Mouse (Mus musculus): ENCODE results near the gene Ankrd13d.

DNA sequence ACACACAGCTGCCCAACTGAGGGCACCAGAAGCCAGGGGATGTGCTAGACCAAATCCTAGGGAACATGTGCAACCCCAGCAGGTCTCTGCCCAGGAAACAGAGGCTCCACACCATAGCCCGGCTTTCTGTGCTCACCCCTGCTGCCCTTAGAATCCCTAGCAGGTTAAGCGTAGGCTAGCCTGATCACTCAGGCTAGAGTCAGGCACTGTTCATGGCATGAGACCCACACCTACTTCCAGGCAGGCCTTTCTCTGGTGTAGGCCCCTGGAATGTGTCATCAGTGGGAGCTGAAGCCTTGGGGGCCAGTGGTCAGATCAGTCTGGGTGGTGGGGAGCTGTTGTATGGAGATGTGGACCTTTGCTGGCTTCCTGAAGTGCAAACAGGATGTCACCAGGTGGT, 13.7 kb upstream of the Ankrd13d start:
- TF ChIP-seq USF1 (IDR thresholded peaks at IDR 0.05; ENCODE audit: low read depth) = no peak
- TF ChIP-seq CTCF (IDR thresholded peaks at IDR 0.05; ENCODE audit: control insufficient read depth, insufficient read depth, insufficient read length) = no peak
- no peak for TF ChIP-seq MYOG (IDR thresholded peaks at IDR 0.05; ENCODE audit: control insufficient read depth, extremely low read depth, insufficient read length)
- TF ChIP-seq MAX (IDR thresholded peaks at IDR 0.05) = no peak
- TF ChIP-seq FOSL1 (IDR thresholded peaks at IDR 0.05; ENCODE audit: insufficient read depth, low read length, poor library complexity, severe bottlenecking) = no peak
- no peak for TF ChIP-seq MYOD1 (IDR thresholded peaks at IDR 0.05; ENCODE audit: control insufficient read depth, insufficient read length, low read depth)
- no peak for TF ChIP-seq CEBPB (IDR thresholded peaks at IDR 0.05; ENCODE audit: low read depth)

Measured in C2C12 (cell line).